Mouse (Mus musculus) bone marrow, adult 2 months (tissue): ENCODE results near the gene Col23a1.

Experiments used
- CTCF ChIP-seq: fragments of 200-500 bp; IDR thresholded peaks from 2 replicates; pipeline ENCODE4 v1.5.1; 2011; ENCODE audit warnings: low read length, control low read depth; ENCODE audit not compliant: control insufficient read depth, insufficient read depth
- POLR2A ChIP-seq: fragments of 200-500 bp; IDR thresholded peaks from 2 replicates; pipeline ENCODE4 v1.6.1; 2011; ENCODE audit warnings: low read depth, mild to moderate bottlenecking, control low read depth, low read length, borderline replicate concordance; ENCODE audit not compliant: control insufficient read depth

DNA sequence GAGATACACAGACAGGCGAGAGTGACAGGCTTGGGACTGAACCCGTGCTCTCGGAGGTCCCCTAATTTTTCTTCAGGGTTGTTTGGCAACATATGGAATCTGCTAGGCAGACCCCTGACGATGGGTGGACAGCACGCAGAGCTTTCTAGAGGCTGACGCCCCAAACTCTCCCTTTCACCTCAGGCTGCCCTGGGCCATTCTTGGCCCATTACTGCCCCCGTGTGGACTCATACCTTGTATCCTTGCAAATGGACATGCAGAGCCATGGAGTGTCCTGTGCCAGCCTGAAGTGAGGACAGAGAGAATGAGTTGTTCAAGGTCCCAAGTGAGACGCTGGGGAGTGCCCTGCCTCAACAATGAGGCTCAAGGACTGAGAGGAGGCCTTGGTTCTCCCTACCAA, 293.0 kb downstream of the Col23a1 start:
- TF ChIP-seq CTCF (peak; percentile 88), POLR2A (no peak)
